In genomic region chr16:92847762-92848300, GRCm38 (mm10) we compare ENCODE assay signal across 17 mouse cellular contexts. TPM values are rescaled to one million over a fixed set of nuclear protein-coding genes. Genes with fewer than 3 reads are reported as not detected.
DNase-seq lines count a peak whose midpoint lies in the region; ATAC-seq and TF ChIP-seq lines count a peak whose summit lies in the region.
"Had no signal": no experiment of that assay in that cellular context is flagged by ENCODE, and none has a peak within 500 bp of the region (broad histone marks: within the 10 kb centered on the region; RNA-seq: fewer than 3 reads in every experiment).

No protein-coding gene starts in this region.

- no peak overlapping the region for H3K4me2 ChIP-seq in hindbrain, postnatal 0 days (ENCODE audit: low read depth, low read length)
- H3K4me2 ChIP-seq in hindbrain, embryonic 14.5 days (replicated peaks) = no peak overlapping the region
- H3K4me2 ChIP-seq in intestine, embryonic 15.5 days (replicated peaks) = no peak overlapping the region
- H3K4me2 ChIP-seq: hindbrain, embryonic 15.5 days; limb, embryonic 15.5 days; midbrain, embryonic 12.5 days had no signal

- H3K36me3 ChIP-seq in hindbrain, postnatal 0 days (ENCODE audit: insufficient read depth, low read length) = no peaks in the 10 kb centered on the region
- no peaks in the 10 kb centered on the region for H3K36me3 ChIP-seq in hindbrain, embryonic 14.5 days (replicated peaks; ENCODE audit: control insufficient read depth, insufficient read depth)
- H3K36me3 ChIP-seq in intestine, embryonic 15.5 days = no peaks in the 10 kb centered on the region
- H3K36me3 ChIP-seq: heart, embryonic 10.5 days; hindbrain, embryonic 15.5 days; limb, embryonic 15.5 days; midbrain, embryonic 12.5 days had no signal

- H3K4me3 ChIP-seq in hindbrain, postnatal 0 days (ENCODE audit: low read length) = no peak overlapping the region
- no peak overlapping the region for H3K4me3 ChIP-seq in hindbrain, embryonic 14.5 days (replicated peaks; ENCODE audit: low read length)
- no peak overlapping the region for H3K4me3 ChIP-seq in intestine, embryonic 15.5 days (replicated peaks)
- H3K4me3 ChIP-seq: heart, embryonic 10.5 days; hindbrain, embryonic 15.5 days; limb, embryonic 15.5 days; midbrain, embryonic 12.5 days had no signal

- WGBS in hindbrain, postnatal 0 days = 52% methylated on average over 3 of the region's 3 CpGs
- 72% methylated on average over 3 of the region's 3 CpGs for WGBS in hindbrain, embryonic 14.5 days
- WGBS in intestine, embryonic 15.5 days = 53% methylated on average over 3 of the region's 3 CpGs

- H3K9ac ChIP-seq in hindbrain, postnatal 0 days (replicated peaks; ENCODE audit: low read length) = no peak overlapping the region
- no peak overlapping the region for H3K9ac ChIP-seq in hindbrain, embryonic 14.5 days
- H3K9ac ChIP-seq in intestine, embryonic 15.5 days = no peak overlapping the region
- H3K9ac ChIP-seq: hindbrain, embryonic 15.5 days; limb, embryonic 15.5 days; midbrain, embryonic 12.5 days had no signal

- H3K4me1 ChIP-seq in hindbrain, postnatal 0 days (ENCODE audit: insufficient read depth, low read length) = no peaks in the 10 kb centered on the region
- no peaks in the 10 kb centered on the region for H3K4me1 ChIP-seq in hindbrain, embryonic 14.5 days (replicated peaks; ENCODE audit: control insufficient read depth, insufficient read depth, low read length)
- H3K4me1 ChIP-seq in intestine, embryonic 15.5 days (replicated peaks) = peaks cover 4% of the 10 kb centered on the region; the same call in 1 of the 2 replicates
- H3K4me1 ChIP-seq: hindbrain, embryonic 15.5 days had no signal

- no peaks in the 10 kb centered on the region for H3K9me3 ChIP-seq in hindbrain, postnatal 0 days (ENCODE audit: low read length)
- no peaks in the 10 kb centered on the region for H3K9me3 ChIP-seq in hindbrain, embryonic 14.5 days (ENCODE audit: control insufficient read depth, low read length)
- no peaks in the 10 kb centered on the region for H3K9me3 ChIP-seq in intestine, embryonic 15.5 days
- H3K9me3 ChIP-seq: heart, embryonic 10.5 days; hindbrain, embryonic 15.5 days; limb, embryonic 15.5 days; midbrain, embryonic 12.5 days had no signal

- TF ChIP-seq CTCF in hindbrain, postnatal 0 days (IDR thresholded peaks at IDR 0.05; ENCODE audit: low read depth) = no peak

- no peak overlapping the region for H3K27ac ChIP-seq in hindbrain, postnatal 0 days
- no peak overlapping the region for H3K27ac ChIP-seq in hindbrain, embryonic 14.5 days
- no peak overlapping the region for H3K27ac ChIP-seq in intestine, embryonic 15.5 days
- H3K27ac ChIP-seq: heart, embryonic 10.5 days; hindbrain, embryonic 15.5 days; limb, embryonic 15.5 days; midbrain, embryonic 12.5 days had no signal

- ATAC-seq in hindbrain, postnatal 0 days = peak; percentile 73
- ATAC-seq in hindbrain, embryonic 14.5 days (ENCODE audit: low FRiP score) = no peak; the same call in 1 of the 2 replicates
- peak; percentile 69 for ATAC-seq in common myeloid progenitor, adult 5-6 weeks (replicated peaks; ENCODE audit: low read depth, poor library complexity, severe bottlenecking)
- ATAC-seq in intestine, embryonic 15.5 days = no peak

- no peaks in the 10 kb centered on the region for H3K27me3 ChIP-seq in hindbrain, postnatal 0 days (ENCODE audit: insufficient read depth, low read length)
- no peaks in the 10 kb centered on the region for H3K27me3 ChIP-seq in hindbrain, embryonic 14.5 days (ENCODE audit: control insufficient read depth, insufficient read depth, low read length)
- no peaks in the 10 kb centered on the region for H3K27me3 ChIP-seq in intestine, embryonic 15.5 days (replicated peaks)
- H3K27me3 ChIP-seq: hindbrain, embryonic 15.5 days; limb, embryonic 15.5 days; midbrain, embryonic 12.5 days had no signal

- DNase-seq in hindbrain, postnatal 0 days (ENCODE audit: low spot score) = peak; percentile 38
- DNase-seq in hindbrain, embryonic 14.5 days (ENCODE audit: low spot score) = no peak
- peak; percentile 63 for DNase-seq in 3T3-L1 (ENCODE audit: low read depth, low spot score)
- peak; percentile 55 for DNase-seq in Muller cell, postnatal 12 days (ENCODE audit: inconsistent ontology term)
- DNase-seq in right cerebral cortex, postnatal 36 days (ENCODE audit: low spot score in 2 of 2) = no peak
- DNase-seq in layer of hippocampus, adult 9-10 months (ENCODE audit: low spot score) = no peak
- DNase-seq: cerebellum, adult 11 months; cerebellum, postnatal 25 days; gastrocnemius, postnatal 36 days; kidney, adult 18-20 months; kidney, postnatal 10 days had no signal

RNA-seq across cellular contexts. Expression of gene Runx1, which starts 21.9 kb away (rescaled TPM):
- 2.2 and 3.5 TPM in 2 replicates for total RNA-seq in hindbrain, postnatal 0 days (2014; rRNA removed)
- 1.1 and 1.3 TPM in 2 replicates for polyA plus RNA-seq in hindbrain, postnatal 0 days (2015; fragmentation: Nextera tagmentation; extraction: Ambion mirVana)
- 1.8 and 2.2 TPM in 2 replicates for polyA plus RNA-seq in hindbrain, embryonic 14.5 days (2014; fragmentation: Nextera tagmentation; extraction: Ambion mirVana)
- 78.7 and 92.4 TPM in 2 replicates for total RNA-seq in common myeloid progenitor, adult 5-6 weeks (2017)
- 2.5 and 3.0 TPM in 2 replicates for polyA plus RNA-seq in intestine, embryonic 15.5 days (2015; fragmentation: Nextera tagmentation; extraction: Ambion mirVana)

Comparison
In these comparisons a context has a peak if more than half of its experiments do, and no peak if none do; other contexts are left out.
1. ATAC-seq: peak in hindbrain, postnatal 0 days (single experiment) and common myeloid progenitor, adult 5-6 weeks (single experiment); none in hindbrain, embryonic 14.5 days (single experiment) and intestine, embryonic 15.5 days (single experiment).
2. DNase-seq: peak in hindbrain, postnatal 0 days (single experiment), 3T3-L1 (single experiment) and Muller cell, postnatal 12 days (single experiment); none in hindbrain, embryonic 14.5 days (single experiment), right cerebral cortex, postnatal 36 days (0 of 2) and layer of hippocampus, adult 9-10 months (single experiment).